Mouse (Mus musculus) kidney, postnatal 14 days (tissue): ENCODE measurements at regions not wholly inside any gene's neighbourhood (a gene's known extent, or its start where the extent isn't known, plus 50 kb on each side); places are given as distances from the start of the nearest gene placed in this dataset.

Experiments
- DNase-seq: peaks from one replicate; pipeline ENCODE4 v3.0.0; 2022; ENCODE audit warnings: mixed read lengths

DNA sequence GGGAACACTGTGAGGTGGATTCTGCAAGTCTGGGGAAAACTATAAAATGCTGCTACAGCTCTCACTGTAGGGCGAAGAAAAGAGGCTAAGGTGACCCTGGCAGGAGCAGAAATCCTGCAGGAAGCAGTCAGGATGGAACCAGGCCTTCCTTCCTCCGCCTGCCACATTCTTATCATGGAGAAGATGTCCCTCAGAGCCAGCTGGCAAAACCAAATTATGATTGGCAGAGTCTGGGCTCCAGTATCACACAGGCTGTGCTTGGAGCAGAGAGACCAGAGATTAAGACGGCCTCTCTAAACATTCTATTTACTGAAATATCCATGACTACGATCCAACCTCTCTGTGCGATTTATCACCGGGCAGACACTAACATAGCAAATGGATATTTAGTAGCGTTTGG lies 92.2 kb upstream of the Max start:
- DNase-seq: no peak

- peak; percentile 54 for DNase-seq
These were observed 90.9 kb upstream of the Max start for GRCm38 (mm10) chr12:77052853-77053252.

- no peak for DNase-seq
These were observed 86.4 kb upstream of the Max start for GRCm38 (mm10) chr12:77048380-77048779.

GRCm38 (mm10) chr12:77047273-77047672 lies 85.3 kb upstream of the Max start:
- no peak for DNase-seq

GRCm38 (mm10) chr12:77045956-77046355 lies 84.0 kb upstream of the Max start:
- peak; percentile 68 for DNase-seq

GRCm38 (mm10) chr12:77045356-77045755 lies 83.4 kb upstream of the Max start:
- DNase-seq: no peak

DNA sequence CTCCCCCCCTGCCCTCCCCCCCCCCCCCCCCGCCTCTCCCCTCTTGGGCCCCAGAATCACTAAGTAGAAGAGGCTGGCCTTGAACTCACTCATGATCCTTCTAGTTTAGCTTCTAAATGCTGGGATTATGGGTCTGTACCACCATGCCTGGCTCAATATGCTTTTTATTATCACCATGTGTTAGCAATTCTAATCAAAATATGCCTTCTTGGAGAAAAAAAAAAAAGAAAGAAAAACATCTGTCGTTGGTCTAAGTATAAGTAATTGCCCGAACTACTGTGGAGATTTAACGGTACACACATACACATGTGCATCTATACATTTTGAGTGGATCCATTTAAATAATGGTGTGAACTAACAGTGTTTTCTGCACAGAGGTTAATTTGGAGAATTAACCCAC lies 80.4 kb upstream of the Max start:
- no peak for DNase-seq

DNA sequence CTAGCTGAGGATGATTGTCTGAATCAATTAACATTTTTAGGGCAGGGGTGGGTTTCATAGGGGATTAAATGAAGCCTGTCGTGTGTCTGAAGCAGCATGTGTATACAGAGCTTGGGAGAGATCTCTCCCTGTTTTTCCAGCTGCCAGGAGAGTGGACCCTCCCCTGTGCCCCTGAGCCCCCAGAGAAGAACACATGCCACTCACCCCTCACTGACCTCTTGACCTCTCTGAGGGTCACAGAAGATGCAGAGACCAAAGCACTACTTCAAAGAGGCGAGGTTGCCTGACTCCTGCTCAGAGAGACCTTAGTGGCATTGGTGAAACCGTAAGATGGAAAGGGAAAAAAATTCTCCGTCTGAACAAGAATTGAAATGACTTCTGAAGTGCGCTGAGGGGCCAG lies 79.1 kb upstream of the Max start:
- no peak for DNase-seq

DNA sequence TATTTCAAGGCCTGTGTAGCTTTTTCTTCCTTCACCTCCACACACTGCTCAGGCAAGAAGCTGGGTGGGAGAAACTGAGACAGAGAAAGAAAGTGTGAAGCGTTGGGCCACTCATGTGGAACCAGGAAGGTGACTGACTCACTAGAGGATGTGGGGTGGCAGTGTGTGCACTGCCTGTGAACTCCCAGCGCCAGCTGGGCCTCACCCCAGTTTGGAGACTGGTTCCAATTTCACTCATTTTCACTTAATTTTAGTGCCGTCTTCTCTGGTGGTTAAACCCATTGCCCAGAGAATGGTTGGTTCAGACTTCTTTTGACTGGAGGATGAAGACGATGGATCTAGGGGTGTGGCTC lies 77.9 kb upstream of the Max start:
- no peak for DNase-seq

DNA sequence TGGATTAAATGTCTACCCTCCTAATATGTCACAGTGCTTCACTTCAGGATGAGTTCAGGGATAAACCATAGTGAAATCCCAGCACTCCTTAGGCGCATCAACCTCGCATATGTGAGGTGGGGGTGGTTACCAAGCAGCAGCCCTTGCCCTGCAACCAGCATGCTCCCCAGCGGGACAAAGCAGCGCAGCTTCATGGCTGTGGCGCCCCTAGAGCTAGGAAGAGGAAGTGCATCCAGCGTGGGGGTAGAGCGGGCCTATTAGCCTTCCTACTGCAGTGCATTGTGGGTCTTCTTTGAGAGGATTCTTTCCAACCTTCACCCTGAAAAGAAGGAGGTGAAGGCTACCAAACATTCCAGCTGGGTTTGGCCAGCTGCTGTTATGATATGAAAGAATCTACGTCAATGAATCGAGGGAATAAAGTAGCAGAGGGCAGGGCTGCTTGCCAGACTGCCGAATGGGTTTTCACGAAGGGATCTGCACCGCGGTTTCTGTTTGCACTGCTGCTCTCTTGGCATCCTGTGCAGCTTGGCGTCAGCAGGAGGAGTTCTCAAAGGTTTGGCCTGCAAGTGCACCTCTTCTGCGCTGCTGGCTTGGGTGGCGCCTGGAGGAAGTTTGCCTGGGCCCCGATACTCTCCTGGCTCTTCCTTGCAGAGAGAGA lies 77.4 kb upstream of the Max start:
- peak; percentile 29 for DNase-seq

DNA sequence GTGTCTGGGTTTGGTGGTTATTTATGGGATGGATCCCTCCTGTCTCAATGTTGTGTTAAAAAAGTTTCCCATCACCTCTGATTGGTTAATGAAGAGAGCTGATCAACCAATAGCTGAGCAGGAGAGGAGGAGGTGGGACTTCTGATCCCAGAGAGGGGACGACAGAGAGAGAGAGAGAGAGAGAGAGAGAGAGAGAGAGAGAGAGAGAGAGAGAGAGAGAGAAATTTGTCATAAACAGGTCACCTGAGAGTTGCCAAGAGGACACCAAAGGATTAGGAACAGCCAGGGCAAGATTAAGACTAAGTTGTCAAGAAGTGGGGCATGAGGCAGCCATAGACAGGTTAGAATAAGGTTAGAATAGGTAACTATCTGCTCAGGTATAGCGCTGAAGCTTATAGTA lies 73.7 kb upstream of the Max start:
- DNase-seq: no peak

DNA sequence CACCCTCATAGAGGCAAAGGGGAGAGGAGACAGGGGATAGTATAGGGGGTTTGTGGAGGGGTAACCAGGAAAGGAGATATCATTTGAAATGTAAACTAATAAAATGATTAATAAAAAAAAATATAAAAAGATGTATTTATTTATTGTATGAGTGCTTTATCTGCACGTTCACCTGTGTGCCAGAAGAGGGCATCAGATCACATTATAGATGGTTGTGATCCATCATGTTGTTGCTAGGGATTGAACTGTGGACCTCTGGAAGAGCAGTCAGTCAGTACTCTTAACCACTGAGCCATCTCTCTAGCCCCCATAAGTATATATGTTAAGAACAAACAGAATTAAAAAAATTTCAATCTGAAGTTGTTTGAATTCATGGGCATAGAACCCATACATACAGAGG lies 69.4 kb upstream of the Max start:
- DNase-seq: no peak

DNA sequence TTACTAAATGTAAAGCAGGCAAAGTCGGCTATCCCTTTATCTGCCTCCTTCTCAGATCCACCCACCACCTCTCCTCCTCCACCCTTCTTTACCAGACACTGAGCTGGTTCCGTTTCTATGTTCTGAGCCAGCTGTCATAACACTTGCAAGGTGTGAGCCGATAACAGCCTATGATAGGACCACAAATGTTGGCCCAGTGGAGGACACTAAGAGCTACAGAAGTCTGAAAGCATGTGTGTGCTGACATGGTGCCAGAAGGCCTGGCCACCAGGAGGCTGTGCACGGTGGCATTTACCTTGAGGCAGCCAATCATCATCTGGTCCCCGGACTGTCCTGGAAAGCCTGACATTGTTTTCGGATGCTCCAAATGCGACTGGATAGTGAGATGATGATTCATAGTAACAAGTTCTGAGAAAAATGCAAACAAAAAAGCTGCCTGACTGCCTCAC lies 63.5 kb upstream of the Max start:
- no peak for DNase-seq

DNA sequence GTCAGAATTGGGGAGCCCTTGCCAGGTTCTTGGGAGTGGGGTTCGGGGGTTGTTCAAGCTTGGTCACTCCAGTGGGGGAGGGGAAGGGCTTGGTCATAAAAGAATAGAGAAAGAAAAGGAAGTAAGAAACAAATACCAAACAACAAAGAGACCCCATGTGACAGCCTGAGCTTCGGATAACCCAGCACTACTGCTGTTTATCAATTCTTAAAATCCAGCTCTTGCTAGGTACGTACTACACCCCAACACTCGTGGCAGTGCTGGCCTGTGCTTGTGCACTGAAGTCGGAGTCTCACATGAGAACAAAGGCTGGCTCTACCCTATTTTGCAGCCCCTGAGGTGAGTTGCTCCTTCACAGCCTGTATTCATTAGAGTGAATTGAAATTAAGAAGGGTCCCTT lies 60.5 kb upstream of the Max start:
- DNase-seq: no peak

- DNase-seq: no peak
These were observed 59.9 kb upstream of the Max start for GRCm38 (mm10) chr12:77021881-77022280.

DNA sequence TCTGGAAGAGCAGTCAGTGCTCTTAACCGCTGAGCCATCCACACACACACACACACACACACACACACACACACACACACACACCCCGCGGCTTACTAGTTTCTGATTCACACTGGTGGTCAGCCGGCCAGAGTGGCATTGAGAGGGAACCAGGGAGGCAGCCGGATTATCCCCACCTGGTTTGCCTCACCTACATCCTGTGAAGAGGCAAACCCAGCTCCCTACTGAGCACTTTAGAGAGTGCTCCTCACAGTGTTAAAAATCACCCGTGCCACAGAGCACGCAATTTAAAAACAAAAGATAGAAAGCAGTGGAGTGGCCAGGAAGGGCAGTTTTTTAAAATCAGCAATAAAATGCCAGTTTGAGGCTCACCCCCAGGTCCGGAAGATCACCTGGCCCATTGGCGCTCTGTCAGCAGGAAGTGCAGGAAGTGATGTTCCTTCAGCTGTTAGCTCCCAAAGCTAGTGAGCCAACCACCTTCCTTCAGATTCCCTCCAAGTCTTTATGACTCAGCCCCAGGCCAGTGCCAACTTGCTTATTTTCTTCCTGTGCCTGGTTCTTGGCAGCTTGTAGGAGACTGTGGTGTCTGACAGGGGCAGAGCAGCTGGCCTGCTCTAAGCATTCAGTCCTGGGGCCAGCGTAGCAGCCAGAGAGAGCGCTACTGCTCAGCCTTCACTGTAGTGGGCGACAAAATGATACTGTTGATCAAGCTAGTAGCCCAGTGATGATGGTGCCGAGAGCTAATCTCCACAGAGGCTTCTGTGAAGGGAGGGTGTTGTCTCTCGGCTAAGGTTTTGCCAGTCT lies 57.9 kb upstream of the Max start:
- DNase-seq: peak; percentile 24

- DNase-seq: peak; percentile 10
These were observed 57.1 kb upstream of the Max start for GRCm38 (mm10) chr12:77019148-77019547.

DNA sequence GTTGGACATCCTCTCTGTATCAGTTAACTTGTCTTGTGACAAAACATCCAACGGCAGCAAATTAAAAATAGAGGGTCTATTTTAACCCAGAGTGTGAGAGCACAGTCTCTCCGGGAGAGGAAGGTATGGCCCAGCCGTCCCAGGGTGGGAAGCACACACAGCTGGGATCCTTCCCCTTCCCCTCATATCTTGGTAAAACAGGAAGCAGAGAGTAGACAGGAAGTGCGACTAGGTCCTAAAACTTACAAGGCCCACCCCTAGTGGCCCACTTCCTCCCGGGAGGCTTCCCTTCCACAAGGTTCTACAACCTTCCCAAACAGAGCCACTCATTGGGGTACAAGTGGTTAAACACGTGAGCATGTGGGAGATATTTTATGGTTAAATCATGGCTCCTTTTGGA lies 56.4 kb upstream of the Max start:
- DNase-seq: no peak

- no peak for DNase-seq
These were observed 52.9 kb upstream of the Max start for GRCm38 (mm10) chr12:77014908-77015307.
